In genomic region chr7:81369724-81370123, GRCm38 (mm10) we compare ENCODE assay signal across 18 mouse cellular contexts. TPM values are rescaled to one million over a fixed set of nuclear protein-coding genes. Genes with fewer than 3 reads are reported as not detected.
A peak's percentile ranks its signal among the peaks of the same experiment; 100 is the strongest.
DNase-seq lines count a peak whose midpoint lies in the region; ATAC-seq and TF ChIP-seq lines count a peak whose summit lies in the region.
"Had no signal": no experiment of that assay in that cellular context is flagged by ENCODE, and none has a peak within 500 bp of the region (broad histone marks: within the 10 kb centered on the region; RNA-seq: fewer than 3 reads in every experiment).

No protein-coding gene starts in this region.

- intact Hi-C loops in left cerebral cortex, postnatal 4 days (cut with DNase I) = no loop called here

- DNase-seq in left cerebral cortex, adult 11 months (ENCODE audit: low spot score) = peak; percentile 60
- DNase-seq in left cerebral cortex, postnatal 4 days = no peak
- peak; percentile 86 to 89 for DNase-seq in layer of hippocampus, adult 2 months (ENCODE audit: low spot score in 2 of 2)
- DNase-seq in left cerebral cortex, adult 9 months (ENCODE audit: low spot score in 2 of 2) = peak; percentile 49 to 84
- peak; percentile 81 for DNase-seq in telencephalon, adult 2 months (ENCODE audit: low read depth, low spot score)
- DNase-seq in liver, embryonic 11.5 days (ENCODE audit: low spot score) = no peak
- DNase-seq in thymus, adult 2 months = no peak
- DNase-seq: cerebellum, adult 18-20 months; heart, postnatal 10 days; kidney, postnatal 14 days; lung, postnatal 4 days; thymus, postnatal 36 days had no signal

- 0 out of 2 replicates have a peak, but pooled peaks cover 5% of the 10 kb centered on the region for H3K27me3 ChIP-seq in liver, embryonic 11.5 days (replicated peaks; ENCODE audit: control insufficient read depth, insufficient read depth, low read length)
- H3K27me3 ChIP-seq in thymus, adult 2 months (ENCODE audit: control insufficient read depth, insufficient read depth, low read length) = no peaks in the 10 kb centered on the region
- H3K27me3 ChIP-seq: hindbrain, embryonic 15.5 days had no signal

- H3K4me3 ChIP-seq in layer of hippocampus, adult 2 months = peak overlapping the region; percentile 62
- no peak overlapping the region for H3K4me3 ChIP-seq in liver, embryonic 11.5 days (ENCODE audit: low read depth, low read length)
- H3K4me3 ChIP-seq in thymus, adult 2 months (ENCODE audit: control insufficient read depth, insufficient read depth, low read length) = no peak overlapping the region
- H3K4me3 ChIP-seq: forebrain, embryonic 10.5 days; hindbrain, embryonic 15.5 days; limb, embryonic 13.5 days; midbrain, embryonic 12.5 days had no signal

- WGBS in liver, embryonic 11.5 days = 60% methylated on average over 3 of the region's 3 CpGs
- WGBS in thymus, adult 2 months = 89% methylated on average over 3 of the region's 3 CpGs

- no peak overlapping the region for H3K9ac ChIP-seq in liver, embryonic 11.5 days (ENCODE audit: low read depth, low read length)
- H3K9ac ChIP-seq: hindbrain, embryonic 15.5 days; limb, embryonic 13.5 days; midbrain, embryonic 12.5 days had no signal

- H3K4me2 ChIP-seq in liver, embryonic 11.5 days = no peak overlapping the region
- H3K4me2 ChIP-seq: hindbrain, embryonic 15.5 days; limb, embryonic 13.5 days; midbrain, embryonic 12.5 days had no signal

- no peaks in the 10 kb centered on the region for H3K36me3 ChIP-seq in liver, embryonic 11.5 days (ENCODE audit: control insufficient read depth, insufficient read depth, low read length)
- no peaks in the 10 kb centered on the region for H3K36me3 ChIP-seq in thymus, adult 2 months (ENCODE audit: control insufficient read depth, insufficient read depth, low read length)
- H3K36me3 ChIP-seq: forebrain, embryonic 10.5 days; hindbrain, embryonic 15.5 days; limb, embryonic 13.5 days; midbrain, embryonic 12.5 days had no signal

- no peak for ATAC-seq in liver, embryonic 11.5 days (replicated peaks; ENCODE audit: low FRiP score)
- no peak for ATAC-seq in CD4-positive, CD25-positive, alpha-beta regulatory T cell, adult 4 months
- ATAC-seq: intestine, postnatal 0 days had no signal

- H3K4me1 ChIP-seq in liver, embryonic 11.5 days (replicated peaks; ENCODE audit: control insufficient read depth, insufficient read depth, low read length) = no peaks in the 10 kb centered on the region
- H3K4me1 ChIP-seq in thymus, adult 2 months (replicated peaks; ENCODE audit: control insufficient read depth, insufficient read depth, low read length) = no peaks in the 10 kb centered on the region

- H3K27ac ChIP-seq in layer of hippocampus, adult 2 months = peak overlapping the region; percentile 95
- H3K27ac ChIP-seq in liver, embryonic 11.5 days (ENCODE audit: low read depth, low read length) = no peak overlapping the region
- no peak overlapping the region for H3K27ac ChIP-seq in thymus, adult 2 months (ENCODE audit: control insufficient read depth, insufficient read depth, low read length)
- H3K27ac ChIP-seq: forebrain, embryonic 10.5 days; hindbrain, embryonic 15.5 days; limb, embryonic 13.5 days; midbrain, embryonic 12.5 days had no signal

- no peaks in the 10 kb centered on the region for H3K9me3 ChIP-seq in liver, embryonic 11.5 days (ENCODE audit: control insufficient read depth, low read length)
- H3K9me3 ChIP-seq: forebrain, embryonic 10.5 days; hindbrain, embryonic 15.5 days; limb, embryonic 13.5 days; midbrain, embryonic 12.5 days had no signal

- no peak for TF ChIP-seq POLR2A in thymus, adult 2 months (IDR thresholded peaks at IDR 0.05; ENCODE audit: control insufficient read depth, extremely low read depth, insufficient read depth, low read length, poor library complexity)

- TF ChIP-seq CTCF in layer of hippocampus, adult 2 months (conservative IDR thresholded peaks at IDR 0.05) = peak; percentile 43
- TF ChIP-seq CTCF in thymus, adult 2 months (IDR thresholded peaks at IDR 0.05; ENCODE audit: borderline replicate concordance, control insufficient read depth, extremely low read depth, insufficient read depth, low read length, poor library complexity) = no peak

RNA-seq across cellular contexts. Expression of gene Rps17, which starts 24.7 kb away (rescaled TPM):
- total RNA-seq in left cerebral cortex, postnatal 4 days (2021) = 100 to 1,000 TPM; 830 to 890 TPM
- 100 to 1,000 TPM; 606 to 625 TPM for total RNA-seq in layer of hippocampus, adult 2 months (2021)
- polyA plus RNA-seq in liver, embryonic 11.5 days (2014; fragmentation: Nextera tagmentation; extraction: Ambion mirVana) = 1,540 and 1,655 TPM in 2 replicates
- 1,451 and 1,758 TPM in 2 replicates for polyA plus RNA-seq in thymus, adult 2 months (2012; rRNA removed)
- polyA plus RNA-seq in CD4-positive, CD25-positive, alpha-beta regulatory T cell, adult 4 months (2017; shearing (Covaris generic)) = 1,000 to 10,000 TPM; 1,101 to 1,535 TPM

Comparison
In these comparisons a context has a peak if more than half of its experiments do, and no peak if none do; other contexts are left out.
1. DNase-seq: peak in left cerebral cortex, adult 11 months (single experiment), layer of hippocampus, adult 2 months (2 of 2), left cerebral cortex, adult 9 months (2 of 2) and telencephalon, adult 2 months (single experiment); none in left cerebral cortex, postnatal 4 days (single experiment), liver, embryonic 11.5 days (single experiment) and thymus, adult 2 months (single experiment).